Mouse (Mus musculus) lung, postnatal 14 days (tissue): ENCODE results near the gene Il2ra.

Experiments used
- DNase-seq: peaks from one replicate; pipeline ENCODE4 v3.0.0; 2021

The Il2ra gene

GRCm38 (mm10) chr2:11653780-11654179 lies 11.2 kb downstream of the Il2ra start:
- DNase-seq, result no peak

DNA sequence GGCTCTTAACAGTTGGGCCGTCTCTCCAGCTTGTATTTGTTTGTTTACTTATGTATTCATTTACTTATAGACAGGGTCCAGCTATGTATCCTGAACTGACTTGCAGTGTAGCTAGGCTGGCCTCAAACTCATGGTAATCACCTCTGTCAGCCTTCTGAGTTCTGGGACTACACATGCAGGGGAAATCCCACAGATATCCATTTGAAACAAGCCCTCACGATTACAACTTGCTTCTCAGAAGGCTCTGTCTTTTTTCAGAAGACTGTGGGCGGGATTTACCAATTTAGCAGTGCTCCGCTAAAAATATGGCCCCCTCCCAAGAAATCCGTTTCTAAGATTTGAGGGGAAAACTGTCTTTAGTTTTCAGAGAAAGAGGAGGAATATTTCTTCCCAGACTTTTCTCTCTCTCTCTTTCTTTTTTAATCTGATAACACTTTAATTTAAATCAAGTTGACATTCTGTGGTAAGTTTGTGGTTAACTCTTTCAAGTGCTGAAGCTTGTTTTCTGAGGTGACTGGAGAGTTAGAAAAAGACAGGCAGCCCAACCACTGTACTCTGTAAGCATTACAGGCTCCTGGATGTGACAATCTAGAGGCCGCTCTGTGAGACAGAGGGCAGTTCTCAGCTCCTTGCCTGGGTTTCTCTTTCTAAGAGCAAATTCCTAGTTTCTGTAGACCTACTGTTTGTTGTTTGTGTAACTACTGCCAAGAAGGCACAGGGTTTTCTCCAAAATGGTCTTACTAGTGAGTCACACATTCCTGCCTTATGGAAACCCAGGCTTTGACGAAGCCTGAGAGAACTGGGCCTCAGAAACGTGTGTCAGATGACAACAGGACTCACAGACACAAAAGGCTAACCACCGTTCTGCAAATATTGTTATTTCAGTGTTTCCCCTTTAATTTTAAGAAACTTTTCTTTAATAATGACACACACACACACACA lies 12.7 kb downstream of the Il2ra start:
- DNase-seq, result no peak

GRCm38 (mm10) chr2:11657581-11657980 lies 15.0 kb downstream of the Il2ra start:
- DNase-seq, result no peak

DNA sequence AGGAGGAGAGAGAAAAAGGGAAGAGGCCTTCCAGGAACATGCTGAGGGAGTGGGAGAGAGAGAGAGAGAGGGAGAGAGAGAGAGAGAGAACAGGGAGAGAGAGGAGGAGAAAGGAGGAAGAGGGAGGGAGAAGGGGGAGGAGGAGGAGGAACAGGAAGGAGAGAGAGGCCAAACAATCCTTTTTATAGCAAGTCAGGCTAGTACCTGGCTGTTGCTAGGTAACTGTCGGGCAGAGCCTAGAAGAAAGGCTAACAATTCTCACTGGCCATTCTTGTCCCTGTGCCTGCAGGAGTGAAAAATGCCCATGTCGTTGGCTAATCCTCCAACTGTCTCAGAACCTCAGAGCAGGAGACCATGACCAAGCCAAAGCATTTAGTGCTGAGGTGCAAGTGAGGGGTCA lies 16.7 kb downstream of the Il2ra start:
- DNase-seq, result no peak

DNA sequence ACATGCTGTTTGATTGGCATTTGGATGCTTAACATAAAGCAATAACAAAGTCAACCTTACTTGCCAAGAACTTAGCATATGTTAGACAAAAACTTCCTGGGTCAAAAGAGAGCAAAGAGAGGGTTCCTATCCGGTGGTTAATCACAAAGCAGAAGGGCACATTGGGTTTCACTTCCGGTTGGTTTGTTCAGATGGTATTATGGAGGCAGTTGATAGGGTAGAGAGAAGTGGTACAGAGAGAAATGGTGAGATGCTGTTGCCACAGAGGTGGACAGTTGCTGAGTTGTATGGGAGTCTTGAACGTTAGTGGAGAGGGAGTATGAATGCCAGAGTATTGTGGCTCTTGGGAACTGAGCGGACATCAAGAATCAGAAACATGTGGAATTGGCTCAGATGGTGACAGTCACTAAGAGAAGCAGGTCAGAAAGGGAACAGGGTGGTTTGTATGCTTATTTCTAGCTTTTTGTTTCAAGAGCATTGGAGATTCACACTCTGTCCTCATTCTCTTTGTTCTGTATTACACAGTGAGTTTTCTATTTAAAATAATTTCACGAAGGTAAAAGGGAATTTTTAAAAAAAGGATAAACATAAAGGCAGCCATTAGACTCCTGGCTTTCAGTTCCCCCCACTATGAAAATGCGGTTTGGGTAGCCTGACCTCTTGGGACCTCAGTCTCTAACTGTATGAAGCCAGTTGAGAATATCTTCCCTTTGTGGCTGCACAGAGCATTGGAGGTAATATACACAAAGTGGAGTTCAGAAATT lies 19.7 kb downstream of the Il2ra start:
- DNase-seq, result no peak

DNA sequence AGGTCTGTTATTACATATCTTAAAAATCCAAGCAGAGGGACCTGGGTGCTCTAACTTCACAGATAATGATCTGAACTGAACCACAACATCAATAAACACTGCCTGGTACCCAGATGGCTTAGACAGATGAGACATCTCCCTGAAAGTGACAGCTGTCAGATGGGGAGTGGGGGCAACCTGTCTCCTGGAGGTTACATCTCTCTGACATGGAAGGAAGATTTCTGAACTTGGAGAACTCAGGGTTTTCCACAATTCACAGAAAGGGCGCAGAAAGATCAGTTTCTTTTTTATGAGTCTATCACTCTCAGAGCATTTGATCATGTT lies 20.3 kb downstream of the Il2ra start:
- no peak for DNase-seq

GRCm38 (mm10) chr2:11663961-11664360 lies 21.4 kb downstream of the Il2ra start:
- peak; percentile 84 for DNase-seq

- peak; percentile 42 for DNase-seq
These were observed 21.8 kb downstream of the Il2ra start for GRCm38 (mm10) chr2:11664367-11664766.

GRCm38 (mm10) chr2:11664806-11665205 lies 22.2 kb downstream of the Il2ra start:
- no peak for DNase-seq

DNA sequence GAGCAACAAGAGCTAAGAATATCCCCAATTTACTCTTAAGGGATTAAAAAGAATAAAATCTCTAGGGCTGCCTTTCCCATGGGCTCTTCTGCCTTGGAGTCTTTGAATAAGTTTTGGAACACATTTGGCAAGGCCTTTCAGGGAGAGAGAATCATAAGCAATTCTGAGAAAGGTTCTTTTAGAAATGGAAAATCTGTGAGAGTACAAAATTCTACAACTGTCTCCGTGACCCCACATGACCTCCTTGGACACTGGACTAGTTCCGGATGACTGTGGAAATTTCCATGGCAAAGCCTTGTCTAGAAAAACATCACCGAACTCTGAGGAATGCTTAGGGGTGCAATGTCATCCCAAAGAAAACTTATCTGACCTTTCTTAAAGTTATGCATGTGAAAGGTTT lies 22.7 kb downstream of the Il2ra start:
- DNase-seq, result no peak

DNA sequence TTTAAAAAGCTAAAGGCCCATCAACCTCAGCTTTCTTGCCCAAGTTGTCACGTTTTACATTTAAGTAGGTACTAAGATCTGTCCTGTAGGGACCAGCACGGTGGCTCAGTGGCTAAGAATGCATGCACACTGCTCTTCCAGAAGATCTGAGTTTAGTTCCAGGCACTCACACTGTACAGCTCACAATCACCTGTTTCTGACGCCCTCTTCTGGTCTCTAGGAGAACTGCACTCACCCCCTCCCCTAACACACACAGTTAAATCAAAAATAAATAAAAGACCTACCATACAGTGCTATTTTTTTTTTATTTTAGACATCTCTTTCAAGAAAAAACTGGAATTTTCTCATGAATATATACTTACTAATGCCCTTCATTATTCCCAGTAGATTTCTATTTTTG lies 29.5 kb downstream of the Il2ra start:
- no peak for DNase-seq

GRCm38 (mm10) chr2:11679626-11680025 lies 37.0 kb downstream of the Il2ra start:
- DNase-seq, result no peak

GRCm38 (mm10) chr2:11682712-11683111 lies 40.1 kb downstream of the Il2ra start:
- DNase-seq, result no peak

DNA sequence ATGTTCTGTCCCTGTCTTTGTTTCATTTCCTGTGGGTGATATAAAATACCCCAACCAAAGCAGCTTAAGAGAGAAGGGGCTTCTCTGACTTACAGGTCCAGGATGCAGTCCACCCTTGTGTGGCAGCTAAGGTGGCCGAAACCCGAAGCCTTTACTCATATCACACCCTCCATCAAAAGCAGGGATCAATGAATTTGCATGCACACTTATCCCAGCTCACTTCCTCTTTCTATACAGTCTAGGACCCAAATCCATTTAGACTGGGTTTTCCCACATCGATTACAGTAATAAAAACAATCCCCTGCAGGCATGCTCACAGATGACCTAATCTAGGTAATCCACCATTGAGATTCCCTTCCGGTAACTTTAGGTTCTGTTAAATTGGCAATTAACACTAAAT lies 43.9 kb downstream of the Il2ra start:
- no peak for DNase-seq

GRCm38 (mm10) chr2:11687436-11687835 lies 44.8 kb downstream of the Il2ra start:
- peak; percentile 20 for DNase-seq

DNA sequence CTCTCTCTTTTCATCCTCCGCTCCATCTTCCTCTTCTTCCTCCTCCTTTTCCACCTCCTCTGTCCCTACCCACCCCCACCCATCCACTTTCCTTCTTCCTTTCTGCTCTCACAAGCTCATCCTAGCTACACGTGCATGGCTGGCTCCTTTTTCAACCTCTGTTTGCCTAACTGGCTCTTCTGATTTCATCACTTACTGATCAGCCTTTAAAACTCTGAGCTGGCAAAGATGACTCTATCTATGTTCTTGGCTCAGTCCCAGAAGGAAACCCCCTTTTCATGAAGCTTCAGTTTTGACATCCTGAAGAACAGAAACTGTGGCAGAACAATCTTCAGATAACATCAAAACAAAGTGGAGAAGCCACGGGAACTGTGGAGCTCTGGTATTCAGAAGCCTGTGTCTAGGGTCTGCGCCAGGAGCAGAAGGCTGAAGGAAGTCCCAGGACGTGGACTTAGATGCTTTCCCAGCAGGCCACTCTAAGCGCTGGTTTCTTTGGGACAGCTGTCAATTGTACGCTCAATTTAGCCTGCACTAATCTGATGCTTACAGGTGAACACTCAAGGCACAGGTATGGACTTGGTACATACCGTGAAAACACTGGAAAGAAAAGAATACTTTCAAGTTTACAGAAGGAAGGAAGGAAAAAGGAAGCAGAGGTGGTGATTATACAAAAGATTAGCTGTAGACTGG lies 47.7 kb downstream of the Il2ra start:
- no peak for DNase-seq

GRCm38 (mm10) chr2:11693352-11693751 lies 50.7 kb downstream of the Il2ra start:
- no peak for DNase-seq

DNA sequence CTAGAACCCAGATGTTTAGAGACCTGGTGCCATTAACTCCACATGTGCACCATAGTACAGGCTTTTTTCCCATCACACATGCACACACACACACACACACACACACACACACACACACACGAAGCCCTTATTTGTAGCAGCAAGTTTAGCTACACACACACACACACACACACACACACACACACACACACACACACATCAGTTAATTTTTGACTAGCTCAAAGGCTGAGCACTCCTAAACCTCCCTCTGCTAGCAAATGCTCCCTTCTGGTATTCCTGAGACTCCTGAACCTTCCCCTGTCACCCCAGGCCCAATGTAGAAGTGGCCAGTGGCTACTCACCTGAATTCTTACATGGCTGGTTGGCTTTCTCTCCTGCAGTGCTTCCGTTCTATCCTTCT lies 51.5 kb downstream of the Il2ra start:
- no peak for DNase-seq

- no peak for DNase-seq
These were observed 53.3 kb downstream of the Il2ra start for GRCm38 (mm10) chr2:11695867-11696266.

DNA sequence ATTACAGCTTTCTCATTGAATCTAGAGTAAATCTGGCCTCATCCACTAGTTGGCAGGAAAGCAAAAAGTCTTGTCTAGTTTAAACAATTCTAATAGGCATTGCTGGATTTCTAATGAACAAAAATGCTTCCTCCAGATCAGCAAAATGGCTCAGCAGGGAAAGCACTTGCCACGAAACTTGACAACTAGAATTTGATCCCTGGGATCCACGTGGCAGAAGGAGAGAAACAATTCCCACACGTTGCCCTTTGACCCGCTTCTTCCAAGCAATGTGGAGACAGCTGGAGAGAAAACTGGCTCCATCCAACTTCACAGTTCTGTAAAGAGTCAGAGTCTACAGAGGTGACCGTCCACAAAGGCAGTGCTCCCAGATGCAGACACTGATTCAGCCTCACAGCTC lies 56.4 kb downstream of the Il2ra start:
- no peak for DNase-seq

GRCm38 (mm10) chr2:11699905-11700304 lies 57.3 kb downstream of the Il2ra start:
- DNase-seq, result no peak

GRCm38 (mm10) chr2:11705201-11706025 lies 62.8 kb downstream of the Il2ra start, which contains the start of gene Il15ra:
Gene Il15ra, plus strand, starts transcription at chr2:11705290.
- DNase-seq, result peak; percentile 74
